Mouse (Mus musculus): ENCODE measurements around the gene Cln3. TPM values are rescaled to one million over a fixed set of nuclear protein-coding genes. Genes with fewer than 3 reads are reported as not detected.

Cln3 gene
- polyA plus RNA-seq, 1 experiment from 2014 or later, result 23.3 TPM

GRCm38 (mm10) chr7:126619559-126620275 is 34.1 kb upstream of the Cln3 start:
- H3K9me3 ChIP-seq, result no peaks in the 10 kb centered on the region
- WGBS, result 82% methylated on average over 10 of the region's 10 CpGs
- no peaks in the 10 kb centered on the region for H3K4me1 ChIP-seq
- no peak overlapping the region for H3K27ac ChIP-seq
- H3K36me3 ChIP-seq, result no peaks in the 10 kb centered on the region
- no peak for DNase-seq (ENCODE audit: low spot score)
- 0 out of 2 replicates have a peak, but pooled peaks cover 2% of the 10 kb centered on the region for H3K27me3 ChIP-seq (ENCODE audit: insufficient read depth, poor library complexity, severe bottlenecking)
- H3K4me3 ChIP-seq, result no peak overlapping the region

GRCm38 (mm10) chr7:126616707-126617106 is 31.1 kb upstream of the Cln3 start:
- Histone ChIP-seq H3K27ac (no peak overlapping the region), H3K9me3 (no peaks in the 10 kb centered on the region), H3K4me1 (no peaks in the 10 kb centered on the region), H3K27me3 (ENCODE audit: insufficient read depth, poor library complexity, severe bottlenecking) (no peaks in the 10 kb centered on the region), H3K36me3 (no peaks in the 10 kb centered on the region), H3K4me3 (no peak overlapping the region)
- 65% methylated on average over 3 of the region's 3 CpGs for WGBS
- DNase-seq (ENCODE audit: low spot score), result no peak

- no peak overlapping the region for H3K27ac ChIP-seq
- H3K4me3 ChIP-seq, result no peak overlapping the region
- H3K9me3 ChIP-seq, result no peaks in the 10 kb centered on the region
- no peaks in the 10 kb centered on the region for H3K27me3 ChIP-seq (ENCODE audit: insufficient read depth, poor library complexity, severe bottlenecking)
- no peaks in the 10 kb centered on the region for H3K36me3 ChIP-seq
- no peak for DNase-seq (ENCODE audit: low spot score)
- 66% methylated on average over 3 of the region's 3 CpGs for WGBS
- H3K4me1 ChIP-seq, result no peaks in the 10 kb centered on the region
Observed at GRCm38 (mm10) chr7:126612736-126613135, 27.1 kb upstream of the Cln3 start.

DNA sequence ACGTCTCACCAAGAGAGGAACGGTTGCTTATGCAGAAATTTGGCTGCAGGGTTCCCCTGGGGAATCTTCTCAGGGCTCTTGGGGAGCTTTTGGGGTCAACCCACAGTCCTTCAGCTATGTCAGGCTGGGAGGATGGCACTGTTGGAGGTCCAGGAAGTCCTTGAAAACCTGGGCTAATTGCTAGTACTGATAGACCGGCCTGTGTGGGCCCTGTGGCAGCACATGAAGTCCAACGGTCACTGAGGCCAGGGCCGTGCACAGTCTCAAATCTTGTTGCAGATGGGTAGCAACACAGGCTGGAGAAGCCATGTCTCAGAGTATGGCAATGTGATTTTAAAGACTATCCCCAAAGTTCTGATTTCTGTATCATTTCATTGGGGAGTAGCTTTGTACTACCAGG is 22.2 kb upstream of the Cln3 start:
- H3K4me1 ChIP-seq, result no peaks in the 10 kb centered on the region
- H3K27ac ChIP-seq, result no peak overlapping the region
- no peak for DNase-seq (ENCODE audit: low spot score)
- H3K9me3 ChIP-seq, result no peaks in the 10 kb centered on the region
- H3K4me3 ChIP-seq, result no peak overlapping the region
- H3K36me3 ChIP-seq, result no peaks in the 10 kb centered on the region
- H3K27me3 ChIP-seq (ENCODE audit: insufficient read depth, poor library complexity, severe bottlenecking), result 0 out of 2 replicates have a peak, but pooled peaks cover 3% of the 10 kb centered on the region
- 82% methylated on average over 5 of the region's 5 CpGs for WGBS

- 0 out of 2 replicates have a peak, but pooled peaks cover 3% of the 10 kb centered on the region for H3K27me3 ChIP-seq (ENCODE audit: insufficient read depth, poor library complexity, severe bottlenecking)
- no peaks in the 10 kb centered on the region for H3K9me3 ChIP-seq
- H3K36me3 ChIP-seq, result no peaks in the 10 kb centered on the region
- WGBS, result 66% methylated on average over 3 of the region's 3 CpGs
- H3K4me3 ChIP-seq, result no peak overlapping the region
- H3K4me1 ChIP-seq, result no peaks in the 10 kb centered on the region
- no peak overlapping the region for H3K27ac ChIP-seq
- no peak for DNase-seq (ENCODE audit: low spot score)
Observed at GRCm38 (mm10) chr7:126607064-126607463, 21.4 kb upstream of the Cln3 start.

DNA sequence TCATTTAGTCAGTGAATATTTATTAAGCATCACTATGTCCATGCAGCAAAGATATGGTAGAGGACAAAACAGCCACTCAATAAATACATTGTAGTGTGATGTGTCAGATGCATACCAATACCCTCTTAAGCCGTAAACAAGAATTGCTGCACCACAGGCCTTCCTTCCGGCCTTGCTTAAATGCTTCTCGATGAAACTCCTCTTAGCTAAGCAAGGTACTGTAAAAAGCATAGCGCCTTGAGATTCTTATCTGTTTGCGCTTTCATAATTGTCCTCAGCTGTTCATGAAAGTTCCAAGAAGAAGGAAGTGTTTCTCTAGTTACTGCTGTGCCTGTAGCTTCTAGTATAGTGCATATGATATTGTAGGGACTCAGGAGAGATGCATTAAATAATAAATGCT is 21.0 kb upstream of the Cln3 start:
- H3K27me3 ChIP-seq (ENCODE audit: insufficient read depth, poor library complexity, severe bottlenecking), result 0 out of 2 replicates have a peak, but pooled peaks cover 3% of the 10 kb centered on the region
- H3K9me3 ChIP-seq, result no peaks in the 10 kb centered on the region
- no peak overlapping the region for H3K4me3 ChIP-seq
- H3K4me1 ChIP-seq, result no peaks in the 10 kb centered on the region
- no peak overlapping the region for H3K27ac ChIP-seq
- H3K36me3 ChIP-seq, result no peaks in the 10 kb centered on the region
- 83% methylated on average over 5 of the region's 5 CpGs for WGBS
- DNase-seq (ENCODE audit: low spot score), result no peak

DNA sequence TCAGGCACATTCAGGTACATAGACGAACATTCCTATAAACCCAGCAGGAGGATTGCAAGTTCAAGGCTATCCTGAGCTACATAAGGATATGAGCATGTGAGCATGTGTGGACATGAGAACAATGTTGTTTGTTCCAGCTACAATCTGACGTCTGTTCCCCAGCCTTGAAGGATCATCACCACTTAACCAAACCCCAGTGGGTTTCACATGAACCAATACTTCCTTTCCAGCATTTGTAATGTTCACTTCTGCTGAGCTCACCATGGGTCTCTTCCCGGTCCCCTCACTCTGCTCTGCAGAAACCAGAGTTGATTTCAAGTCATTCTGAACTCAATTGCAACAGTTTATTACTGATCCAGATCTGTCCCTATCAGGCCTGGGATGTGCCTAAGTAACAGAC is 17.0 kb upstream of the Cln3 start:
- Histone ChIP-seq H3K4me3 (no peak overlapping the region), H3K27ac (no peak overlapping the region), H3K4me1 (no peaks in the 10 kb centered on the region), H3K9me3 (no peaks in the 10 kb centered on the region), H3K36me3 (no peaks in the 10 kb centered on the region), H3K27me3 (ENCODE audit: insufficient read depth, poor library complexity, severe bottlenecking) (0 out of 2 replicates have a peak, but pooled peaks cover 3% of the 10 kb centered on the region)
- 78% methylated on average over 3 of the region's 3 CpGs for WGBS
- DNase-seq (ENCODE audit: low spot score), result no peak

DNA sequence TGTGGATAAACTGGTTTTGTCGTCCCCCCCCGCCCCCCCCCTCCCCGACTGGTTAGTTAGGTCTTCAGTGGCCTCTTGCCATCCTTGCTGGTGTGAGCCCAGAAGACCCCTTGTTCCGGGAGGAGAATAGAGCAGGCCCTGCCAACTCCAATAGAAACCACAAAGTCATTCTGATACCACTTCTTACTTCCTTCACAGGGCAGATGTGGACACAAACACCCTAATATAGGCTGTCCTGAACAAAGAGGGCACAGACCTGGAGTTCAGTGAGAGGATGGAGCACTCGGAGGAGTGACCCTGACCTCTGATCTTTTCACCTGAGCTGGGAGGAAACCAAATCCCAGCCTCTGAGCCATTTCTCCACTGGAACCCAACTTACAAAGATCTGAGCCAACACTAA is 16.3 kb upstream of the Cln3 start:
- Histone ChIP-seq H3K4me3 (no peak overlapping the region), H3K27me3 (ENCODE audit: insufficient read depth, poor library complexity, severe bottlenecking) (0 out of 2 replicates have a peak, but pooled peaks cover 3% of the 10 kb centered on the region), H3K27ac (no peak overlapping the region), H3K36me3 (no peaks in the 10 kb centered on the region), H3K9me3 (no peaks in the 10 kb centered on the region), H3K4me1 (no peaks in the 10 kb centered on the region)
- DNase-seq (ENCODE audit: low spot score), result no peak
- WGBS, result 43% methylated on average over 5 of the region's 5 CpGs

GRCm38 (mm10) chr7:126598919-126599318 is 13.3 kb upstream of the Cln3 start:
- Histone ChIP-seq H3K36me3 (no peaks in the 10 kb centered on the region), H3K4me1 (no peaks in the 10 kb centered on the region), H3K4me3 (no peak overlapping the region), H3K9me3 (no peaks in the 10 kb centered on the region), H3K27ac (no peak overlapping the region), H3K27me3 (ENCODE audit: insufficient read depth, poor library complexity, severe bottlenecking) (peaks cover 18% of the 10 kb centered on the region)
- no peak for DNase-seq (ENCODE audit: low spot score)
- 68% methylated on average over 6 of the region's 6 CpGs for WGBS

- Histone ChIP-seq H3K9me3 (no peaks in the 10 kb centered on the region), H3K4me3 (no peak overlapping the region), H3K4me1 (no peaks in the 10 kb centered on the region), H3K27me3 (ENCODE audit: insufficient read depth, poor library complexity, severe bottlenecking) (peaks cover 32% of the 10 kb centered on the region), H3K36me3 (no peaks in the 10 kb centered on the region), H3K27ac (no peak overlapping the region)
- no peak for DNase-seq (ENCODE audit: low spot score)
- 58% methylated on average over 6 of the region's 6 CpGs for WGBS
Observed at GRCm38 (mm10) chr7:126596414-126596813, 10.8 kb upstream of the Cln3 start.

- no peak overlapping the region for H3K27ac ChIP-seq
- H3K4me3 ChIP-seq, result no peak overlapping the region
- H3K36me3 ChIP-seq, result no peaks in the 10 kb centered on the region
- DNase-seq (ENCODE audit: low spot score), result no peak
- H3K4me1 ChIP-seq, result no peaks in the 10 kb centered on the region
- H3K27me3 ChIP-seq (ENCODE audit: insufficient read depth, poor library complexity, severe bottlenecking), result peaks cover 32% of the 10 kb centered on the region
- no peaks in the 10 kb centered on the region for H3K9me3 ChIP-seq
- WGBS, result 75% methylated on average over 5 of the region's 5 CpGs
Observed at GRCm38 (mm10) chr7:126595890-126596289, 10.3 kb upstream of the Cln3 start.

GRCm38 (mm10) chr7:126594862-126595561 is 9.4 kb upstream of the Cln3 start, which contains the start of gene Il27:
Gene Il27, minus strand, starts transcription at chr7:126594941.
- Histone ChIP-seq H3K27me3 (ENCODE audit: insufficient read depth, poor library complexity, severe bottlenecking) (peaks cover 32% of the 10 kb centered on the region), H3K27ac (no peak within 1 kb of the TSS), H3K4me3 (no peak within 1 kb of the TSS), H3K36me3 (no peaks in the 10 kb centered on the region), H3K4me1 (no peaks in the 10 kb centered on the region), H3K9me3 (no peaks in the 10 kb centered on the region)
- 76% methylated on average over 11 of the region's 11 CpGs for WGBS
- no peak for DNase-seq (ENCODE audit: low spot score)

- Histone ChIP-seq H3K4me1 (peaks cover 21% of the 10 kb centered on the region), H3K27me3 (ENCODE audit: insufficient read depth, poor library complexity, severe bottlenecking) (peaks cover 53% of the 10 kb centered on the region)
- 4% methylated on average over 16 of the region's 16 CpGs for WGBS
Observed at GRCm38 (mm10) chr7:126587779-126588178, 2.2 kb upstream of the Cln3 start.

More at GRCm38 (mm10) chr7:126587779-126588178, 2.2 kb upstream of the Cln3 start:
- Histone ChIP-seq H3K4me3 (peak overlapping the region; percentile 40), H3K27ac (peak overlapping the region; percentile 67), H3K9me3 (no peaks in the 10 kb centered on the region), H3K36me3 (no peaks in the 10 kb centered on the region)
- peak; percentile 84 for DNase-seq (ENCODE audit: low spot score)
